Mouse (Mus musculus): ENCODE data around the gene Gm17509.

- TF ChIP-seq CTCF (IDR thresholded peaks at IDR 0.05; ENCODE audit: extremely low read depth, insufficient read length, insufficient replicate concordance, low read depth, low read length), result no peak
- no peak for TF ChIP-seq POLR2A (IDR thresholded peaks at IDR 0.05; ENCODE audit: low read depth, low read length)
Observed at GRCm38 (mm10) chr13:117225561-117225960, 4.7 kb upstream of the Gm17509 start.

Data from small intestine, adult 2 months (tissue).